Mouse (Mus musculus): ENCODE results near the gene Ptpn21. TPM values are rescaled to one million over a fixed set of nuclear protein-coding genes. Genes with fewer than 3 reads are reported as not detected.

Ptpn21 gene
- polyA plus RNA-seq (2014; fragmentation: Illumina TruSeq; extraction: RNeasy Lipid Tissue Mini Kit (QIAGEN cat#74804); ENCODE audit: low read depth, low replicate concordance), result 23.5 TPM

DNA sequence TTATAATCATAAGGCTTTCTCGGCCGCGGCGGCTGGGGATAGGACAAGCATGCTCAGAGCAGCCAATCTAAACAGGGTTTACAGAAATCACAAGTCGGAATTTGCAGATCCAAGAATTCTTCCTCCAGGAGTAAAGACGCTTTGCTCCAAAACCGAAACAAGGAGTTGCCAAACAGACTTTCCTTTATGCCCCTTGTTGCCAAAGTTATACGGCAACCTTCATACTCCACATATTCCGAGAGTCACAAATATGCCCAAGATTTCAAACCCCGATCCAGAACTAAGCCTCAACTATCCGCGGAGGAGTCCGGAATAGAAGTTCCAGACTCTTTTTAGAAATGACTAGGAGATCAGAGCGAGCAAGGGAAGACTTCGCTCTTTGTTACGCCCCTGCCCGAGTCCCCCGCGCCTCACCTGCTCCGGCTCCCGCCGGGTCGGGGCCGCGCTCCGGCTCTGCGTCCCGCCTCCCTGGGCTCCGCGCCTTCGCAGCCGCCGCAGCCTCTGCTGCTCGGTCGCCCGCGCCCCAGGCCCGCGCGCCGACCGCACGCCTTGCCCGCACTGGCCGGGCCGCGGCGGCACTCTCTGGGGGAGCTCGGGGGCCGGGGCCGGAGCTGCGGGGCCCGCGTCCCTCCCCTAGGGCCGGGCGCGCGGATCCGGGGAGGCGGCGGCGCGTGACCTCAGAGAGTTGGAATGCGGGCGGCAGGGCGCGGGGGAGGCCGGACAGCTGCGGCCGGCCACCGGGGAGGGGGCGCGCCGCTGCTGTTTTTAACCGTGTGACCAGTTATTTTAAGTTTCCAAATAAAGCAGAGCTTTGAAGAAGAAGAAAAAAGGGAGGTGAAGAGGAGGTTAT is at the start of gene Ptpn21:
Gene Ptpn21 (minus strand): TSS at position 455 of the 850 bp plus-strand sequence.

DNA sequence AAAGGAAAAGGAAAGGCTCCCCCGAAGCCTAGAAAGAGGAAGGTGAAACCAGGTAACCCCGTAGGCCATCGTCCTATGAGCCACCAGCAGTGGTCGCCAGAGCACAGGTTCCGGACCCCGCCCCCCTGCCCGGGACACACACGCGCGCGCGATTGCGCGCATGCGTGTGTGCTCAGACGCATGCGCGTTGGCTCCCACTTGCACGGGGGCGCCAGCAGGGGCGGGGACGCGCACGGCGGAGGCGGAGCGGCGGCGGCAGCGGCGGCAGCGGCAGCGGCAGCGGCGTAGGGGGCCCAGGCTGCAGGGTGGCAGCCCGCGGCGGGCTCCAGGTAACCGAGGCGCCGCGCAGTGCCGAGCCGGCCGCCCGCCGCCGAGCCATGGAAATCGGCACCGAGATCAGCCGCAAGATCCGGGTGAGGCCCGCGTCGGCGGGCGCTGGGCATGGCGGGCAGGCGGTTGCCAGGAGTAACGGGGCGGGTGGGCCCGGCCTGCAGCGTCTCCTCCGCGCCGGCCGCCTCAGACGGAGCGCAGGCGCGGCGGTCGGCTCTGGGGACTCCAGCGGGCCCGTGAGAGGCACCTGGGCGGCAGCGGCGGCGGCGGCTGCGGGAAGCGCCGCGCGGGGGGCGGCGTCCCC is 9.7 kb upstream of the Ptpn21 start, which contains the start of gene Zc3h14:
Gene Zc3h14 (plus strand): TSS at position 219 of the 634 bp plus-strand sequence.

DNA sequence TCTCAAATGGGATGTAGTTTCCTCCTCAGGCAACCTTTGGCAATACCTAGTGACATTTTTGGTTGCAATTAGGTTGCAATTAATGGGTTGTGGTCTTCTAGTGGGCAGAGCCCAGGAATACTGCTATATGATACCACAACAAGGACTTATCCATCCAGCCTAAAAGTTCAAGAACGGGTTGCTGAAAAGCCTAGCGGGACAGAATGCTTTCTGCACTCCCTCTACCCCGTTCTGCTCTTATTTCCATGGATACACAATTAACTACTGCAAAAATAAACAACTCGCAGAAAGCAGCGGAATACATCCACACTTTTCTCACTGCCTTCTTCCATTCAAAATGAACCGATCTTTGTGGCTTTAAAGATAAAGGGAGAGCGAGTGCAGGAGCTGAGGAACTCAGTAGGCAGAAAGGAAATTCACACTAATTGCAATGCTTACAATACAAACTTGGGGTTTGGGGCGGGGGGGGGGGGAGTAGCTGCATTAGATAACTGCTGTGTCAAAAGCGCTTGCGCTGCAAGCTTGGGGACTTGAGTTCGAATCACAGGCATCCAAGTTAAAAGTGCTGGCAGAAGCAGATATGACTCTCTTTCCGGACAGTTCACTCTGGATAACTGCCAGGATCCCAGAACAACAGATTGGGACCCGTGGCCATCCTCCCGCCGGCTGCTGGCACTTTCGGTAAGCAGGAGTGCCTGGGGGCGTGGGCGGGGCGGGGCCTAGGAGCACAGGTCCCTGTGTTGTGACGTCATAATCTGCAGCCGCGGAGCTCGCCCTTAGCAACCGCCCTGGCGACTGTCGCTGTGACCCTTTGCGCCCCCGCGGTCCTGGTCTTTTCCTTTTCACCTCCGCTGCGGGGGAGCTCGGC is 109.6 kb downstream of the Ptpn21 start, which contains the start of gene Spata7:
Gene Spata7 (plus strand): TSS at position 766 of the 868 bp plus-strand sequence.

Other genes starting within 250 kb of the Ptpn21 start
- gene Kcnk10, start 159.1 kb downstream of the Ptpn21 start, polyA plus RNA-seq (2014; fragmentation: Illumina TruSeq; extraction: RNeasy Lipid Tissue Mini Kit (QIAGEN cat#74804); ENCODE audit: low read depth, low replicate concordance), result not detected
- gene Spata7, start 109.2 kb downstream of the Ptpn21 start, polyA plus RNA-seq (2014; fragmentation: Illumina TruSeq; extraction: RNeasy Lipid Tissue Mini Kit (QIAGEN cat#74804); ENCODE audit: low read depth, low replicate concordance), result 12.3 TPM
- gene Zc3h14, start 9.6 kb upstream of the Ptpn21 start, polyA plus RNA-seq (2014; fragmentation: Illumina TruSeq; extraction: RNeasy Lipid Tissue Mini Kit (QIAGEN cat#74804); ENCODE audit: low read depth, low replicate concordance), result 252 TPM
- 44.8 TPM for gene Eml5, start 164.1 kb upstream of the Ptpn21 start, polyA plus RNA-seq (2014; fragmentation: Illumina TruSeq; extraction: RNeasy Lipid Tissue Mini Kit (QIAGEN cat#74804); ENCODE audit: low read depth, low replicate concordance)
- gene Ttc8, start 183.2 kb upstream of the Ptpn21 start, polyA plus RNA-seq (2014; fragmentation: Illumina TruSeq; extraction: RNeasy Lipid Tissue Mini Kit (QIAGEN cat#74804); ENCODE audit: low read depth, low replicate concordance), result 38.7 TPM

Measured in adrenal gland, adult 10 weeks (tissue).